Mouse (Mus musculus): ENCODE data around the gene Sirt2.

DNA sequence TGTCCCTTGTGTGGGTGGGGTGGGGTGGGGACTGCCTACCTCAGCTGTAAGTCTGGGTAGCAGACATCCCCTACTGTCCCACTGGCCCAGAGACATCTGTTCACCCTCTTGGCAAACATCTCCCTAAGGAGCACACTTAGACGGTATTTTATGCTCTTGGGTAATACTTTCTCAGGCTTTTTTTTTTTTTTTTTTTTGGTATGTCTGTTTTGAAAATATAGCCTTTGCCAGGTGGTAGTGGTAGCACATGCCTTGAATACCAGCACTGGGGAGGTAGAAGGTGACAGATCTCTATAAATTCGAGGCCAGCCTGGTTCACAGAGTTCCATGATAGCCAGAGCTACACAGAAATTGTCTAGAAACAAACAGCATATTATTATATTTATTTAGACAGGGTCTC is 57.4 kb downstream of the Sirt2 start:
- TF ChIP-seq CTCF (IDR thresholded peaks at IDR 0.05; ENCODE audit: low read depth) (no peak), EP300 (IDR thresholded peaks at IDR 0.05; ENCODE audit: low read depth) (no peak)

Data from heart, postnatal 0 days (tissue).